Comparison of ENCODE assay signal across 8 mouse cellular contexts in the genomic region with DNA sequence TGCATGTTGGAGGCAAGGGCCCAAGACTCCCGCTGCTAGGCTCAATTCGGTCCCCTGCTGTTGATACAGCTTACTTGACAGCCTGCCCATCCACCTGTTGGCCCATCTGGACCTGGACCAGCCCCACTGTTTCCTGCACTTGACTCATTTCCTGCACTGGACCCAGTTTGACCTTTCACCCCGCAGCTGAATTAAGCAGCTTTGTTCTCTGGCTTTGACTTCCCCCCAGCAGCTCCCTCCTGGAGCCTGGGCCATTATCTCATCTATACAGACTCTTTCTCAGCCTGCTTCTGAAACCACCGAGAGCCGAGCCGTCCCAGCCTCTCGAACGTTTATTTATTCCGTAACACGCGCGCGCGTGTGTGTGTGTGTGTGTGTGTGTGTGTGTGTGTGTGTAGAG. TPM values are rescaled to one million over a fixed set of nuclear protein-coding genes. Genes with fewer than 3 reads are reported as not detected.
DNase-seq lines count a peak whose midpoint lies in the region; ATAC-seq lines count a peak whose summit lies in the region.

No protein-coding gene starts in this region.

- H3K4me2 ChIP-seq in limb, embryonic 11.5 days (ENCODE audit: low read depth, severe bottlenecking), result no peak overlapping the region
- H3K4me2 ChIP-seq in midbrain, embryonic 13.5 days (replicated peaks), result no peak overlapping the region

- no peak overlapping the region for H3K4me3 ChIP-seq in limb, embryonic 11.5 days (ENCODE audit: low read depth, low read length)
- no peak overlapping the region for H3K4me3 ChIP-seq in limb, embryonic 10.5 days
- no peak overlapping the region for H3K4me3 ChIP-seq in midbrain, embryonic 13.5 days (replicated peaks)

- H3K9me3 ChIP-seq in limb, embryonic 11.5 days (ENCODE audit: control insufficient read depth, low read length), result no peaks in the 10 kb centered on the region
- no peaks in the 10 kb centered on the region for H3K9me3 ChIP-seq in limb, embryonic 10.5 days (replicated peaks)
- H3K9me3 ChIP-seq in midbrain, embryonic 13.5 days, result no peaks in the 10 kb centered on the region

- H3K27me3 ChIP-seq in limb, embryonic 11.5 days (ENCODE audit: control insufficient read depth, insufficient read depth, low read length), result no peaks in the 10 kb centered on the region
- H3K27me3 ChIP-seq in limb, embryonic 10.5 days (ENCODE audit: low read depth, poor library complexity, severe bottlenecking), result no peaks in the 10 kb centered on the region
- H3K27me3 ChIP-seq in midbrain, embryonic 13.5 days, result no peaks in the 10 kb centered on the region

- no peak overlapping the region for H3K9ac ChIP-seq in limb, embryonic 11.5 days (ENCODE audit: low read length)
- H3K9ac ChIP-seq in midbrain, embryonic 13.5 days (replicated peaks), result no peak overlapping the region

- peak; percentile 25 for DNase-seq in limb, embryonic 11.5 days (ENCODE audit: low spot score)
- no peak for DNase-seq in limb, embryonic 10.5 days (ENCODE audit: low spot score)
- DNase-seq in adrenal gland, postnatal 14 days, result peak; percentile 62
- DNase-seq in gastrocnemius, postnatal 10 days, result peak; percentile 28
- DNase-seq in kidney, adult 9 months, result peak; percentile 60
- no peak for DNase-seq in left cerebral cortex, postnatal 36 days (ENCODE audit: low spot score in 2 of 2)
- no peak for DNase-seq in frontal cortex, postnatal 25 days (ENCODE audit: low spot score in 2 of 2)

- H3K4me1 ChIP-seq in limb, embryonic 11.5 days (ENCODE audit: control insufficient read depth, insufficient read depth, low read length), result no peaks in the 10 kb centered on the region
- peaks cover 10% of the 10 kb centered on the region; the same call in 1 of the 2 replicates for H3K4me1 ChIP-seq in limb, embryonic 10.5 days
- 0 out of 2 replicates have a peak, but pooled peaks cover 5% of the 10 kb centered on the region for H3K4me1 ChIP-seq in midbrain, embryonic 13.5 days (replicated peaks)

- H3K36me3 ChIP-seq in limb, embryonic 11.5 days (ENCODE audit: control insufficient read depth, insufficient read depth, low read length), result no peaks in the 10 kb centered on the region
- H3K36me3 ChIP-seq in limb, embryonic 10.5 days, result no peaks in the 10 kb centered on the region
- no peaks in the 10 kb centered on the region for H3K36me3 ChIP-seq in midbrain, embryonic 13.5 days

- intact Hi-C loops in left cerebral cortex, postnatal 36 days (cut with DNase I), result no loop called here

- WGBS in limb, embryonic 11.5 days, result 64% methylated on average over 14 of the region's 14 CpGs
- 72% methylated on average over 14 of the region's 14 CpGs for WGBS in limb, embryonic 10.5 days
- WGBS in midbrain, embryonic 13.5 days, result 37% methylated on average over 14 of the region's 14 CpGs

- no peak for ATAC-seq in limb, embryonic 11.5 days (ENCODE audit: insufficient number of reproducible peaks, low FRiP score, low TSS enrichment, low read depth)
- ATAC-seq in midbrain, embryonic 13.5 days, result 0 out of 2 replicates have a peak, but pooled peaks have one; percentile 48

- H3K27ac ChIP-seq in limb, embryonic 11.5 days (replicated peaks; ENCODE audit: low read depth, low read length), result no peak overlapping the region
- H3K27ac ChIP-seq in limb, embryonic 10.5 days, result no peak overlapping the region
- no peak overlapping the region for H3K27ac ChIP-seq in midbrain, embryonic 13.5 days

RNA-seq across cellular contexts. Expression of a gene that starts 3.9 kb away (rescaled TPM):
- polyA plus RNA-seq in limb, embryonic 11.5 days (2014; fragmentation: Nextera tagmentation; extraction: Ambion mirVana), result 0.21 and 0.37 TPM in 2 replicates
- 0.70 TPM in 1 of 2 replicates, not detected in the other for polyA plus RNA-seq in limb, embryonic 10.5 days (2016; fragmentation: Nextera tagmentation; extraction: Ambion mirVana)
- total RNA-seq in adrenal gland, postnatal 14 days (2021), result 2.4 and 24.2 TPM in 2 replicates
- under 1 TPM; 0.20 to 0.21 TPM for total RNA-seq in gastrocnemius, postnatal 10 days (2021)
- polyA plus RNA-seq in midbrain, embryonic 13.5 days (2015; fragmentation: Nextera tagmentation; extraction: Ambion mirVana), result not detected in 2 replicates
- under 1 TPM; 0.22 to 0.39 TPM for total RNA-seq in left cerebral cortex, postnatal 36 days (2021)

Comparison
In these comparisons a context has a peak if more than half of its experiments do, and no peak if none do; other contexts are left out.
1. DNase-seq: peak in limb, embryonic 11.5 days (single experiment), adrenal gland, postnatal 14 days (single experiment), gastrocnemius, postnatal 10 days (single experiment) and kidney, adult 9 months (single experiment); none in limb, embryonic 10.5 days (single experiment), left cerebral cortex, postnatal 36 days (0 of 2) and frontal cortex, postnatal 25 days (0 of 2).